Mouse (Mus musculus) G1E (cell line): ENCODE measurements at regions not wholly inside any gene's neighbourhood (a gene's known extent, or its start where the extent isn't known, plus 50 kb on each side); places are given as distances from the start of the nearest gene placed in this dataset.

Experiments
- CTCF ChIP-seq: IDR thresholded peaks from 2 replicates; pipeline ENCODE4 v1.5.1; 2012; ENCODE audit warnings: low read depth, low read length, inconsistent platforms, mixed read lengths
- GATA1 ChIP-seq: IDR thresholded peaks from 2 replicates; pipeline ENCODE4 v1.6.1; 2012; ENCODE audit warnings: borderline replicate concordance, low read length, inconsistent platforms, mixed read lengths

DNA sequence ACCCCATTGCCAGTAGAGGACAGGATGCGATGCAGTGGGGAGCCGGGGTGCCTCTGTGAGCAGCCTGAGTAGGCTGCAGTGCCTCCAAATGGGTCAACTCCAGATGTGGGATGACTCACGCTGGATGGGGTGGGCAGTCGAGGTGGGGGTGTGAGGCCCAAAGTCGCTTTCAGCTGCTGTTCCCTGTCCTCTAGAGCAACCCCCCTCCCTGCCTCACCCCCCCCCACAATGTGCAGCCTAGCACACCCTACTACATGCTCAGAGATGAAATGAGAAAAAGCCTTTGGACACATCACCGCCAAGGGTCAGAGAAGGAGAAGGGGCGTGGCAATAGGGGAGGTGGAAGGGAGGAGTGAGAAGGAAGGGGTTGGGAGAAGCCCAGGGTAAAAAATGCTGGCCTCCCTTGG is 61.9 kb upstream of the Col1a1 start:
- TF ChIP-seq GATA1 (no peak), CTCF (no peak)
